8 mouse cellular contexts compared by ENCODE assay signal in the genomic region with DNA sequence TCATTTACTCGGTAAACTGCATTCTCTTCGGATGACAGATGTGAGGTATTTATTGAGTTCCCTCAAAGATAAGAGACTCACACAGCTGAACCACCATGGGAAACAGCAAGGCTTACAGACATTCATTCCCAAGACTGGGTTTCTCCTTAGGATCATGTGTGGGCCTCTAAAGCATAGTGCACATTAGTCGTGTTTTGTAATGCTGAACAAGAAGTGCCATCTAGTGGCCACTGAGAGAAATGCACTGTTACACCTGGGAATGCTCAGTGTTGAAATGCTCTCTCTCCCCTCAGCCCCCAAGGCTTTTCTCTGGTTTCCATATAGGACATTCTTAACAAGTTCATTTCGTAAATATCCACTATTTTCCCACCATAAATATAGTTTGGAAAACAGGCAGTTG. TPM values are rescaled to one million over a fixed set of nuclear protein-coding genes. Genes with fewer than 3 reads are reported as not detected.
DNase-seq lines count a peak whose midpoint lies in the region; ATAC-seq and TF ChIP-seq lines count a peak whose summit lies in the region.

No protein-coding gene starts in this region.

- H3K4me2 ChIP-seq in heart, postnatal 0 days (ENCODE audit: low read depth, low read length): no peak overlapping the region
- no peak overlapping the region for H3K4me2 ChIP-seq in liver, embryonic 13.5 days
- no peak overlapping the region for H3K4me2 ChIP-seq in neural tube, embryonic 11.5 days (ENCODE audit: low read depth)

- no peak for TF ChIP-seq EP300 in heart, postnatal 0 days (IDR thresholded peaks at IDR 0.05; ENCODE audit: low read depth)

- H3ac ChIP-seq in C2C12 (ENCODE audit: control insufficient read depth, insufficient read length, low read depth): no peak overlapping the region

- H3K27me3 ChIP-seq in C2C12 (ENCODE audit: control insufficient read depth, insufficient read depth, insufficient read length): no peaks in the 10 kb centered on the region
- no peaks in the 10 kb centered on the region for H3K27me3 ChIP-seq in heart, postnatal 0 days (ENCODE audit: control insufficient read depth, insufficient read depth, low read length)
- H3K27me3 ChIP-seq in liver, embryonic 13.5 days: no peaks in the 10 kb centered on the region
- H3K27me3 ChIP-seq in neural tube, embryonic 11.5 days (ENCODE audit: control insufficient read depth, insufficient read depth, low read length): no peaks in the 10 kb centered on the region

- TF ChIP-seq CTCF in C2C12 (IDR thresholded peaks at IDR 0.05; ENCODE audit: control insufficient read depth, insufficient read depth, insufficient read length): peak; percentile 46
- TF ChIP-seq CTCF in heart, postnatal 0 days (IDR thresholded peaks at IDR 0.05; ENCODE audit: low read depth): peak; percentile 92

- no peak overlapping the region for H3K27ac ChIP-seq in heart, postnatal 0 days (ENCODE audit: low read depth)
- H3K27ac ChIP-seq in liver, embryonic 13.5 days: no peak overlapping the region
- no peak overlapping the region for H3K27ac ChIP-seq in neural tube, embryonic 11.5 days (ENCODE audit: low read depth, low read length)

- no peaks in the 10 kb centered on the region for H3K79me2 ChIP-seq in C2C12 (ENCODE audit: control insufficient read depth, insufficient read depth)

- no peaks in the 10 kb centered on the region for H3K36me3 ChIP-seq in C2C12 (ENCODE audit: control insufficient read depth, insufficient read depth)
- peaks cover 20% of the 10 kb centered on the region; the same call in 1 of the 2 replicates for H3K36me3 ChIP-seq in heart, postnatal 0 days (replicated peaks; ENCODE audit: control insufficient read depth, insufficient read depth, low read length)
- H3K36me3 ChIP-seq in liver, embryonic 13.5 days: no peaks in the 10 kb centered on the region; the same call in 1 of the 2 replicates
- no peaks in the 10 kb centered on the region for H3K36me3 ChIP-seq in neural tube, embryonic 11.5 days (ENCODE audit: control insufficient read depth, insufficient read depth, low read length)

- DNase-seq in T-cell, adult 2 months (ENCODE audit: low spot score): peak; percentile 21
- peak; percentile 77 for DNase-seq in embryo, embryonic 11 days
- DNase-seq in heart, postnatal 0 days (ENCODE audit: low spot score): peak; percentile 49
- DNase-seq in kidney, postnatal 10 days: peak; percentile 73
- DNase-seq in liver, embryonic 13.5 days: no peak
- peak; percentile 67 for DNase-seq in neural tube, embryonic 11.5 days (ENCODE audit: low spot score)
- peak; percentile 72 for DNase-seq in thymus, postnatal 25 days

- no peaks in the 10 kb centered on the region for H3K4me1 ChIP-seq in heart, postnatal 0 days (ENCODE audit: control insufficient read depth, insufficient read depth)
- H3K4me1 ChIP-seq in liver, embryonic 13.5 days (replicated peaks): peaks cover 7% of the 10 kb centered on the region; the same call in 1 of the 2 replicates
- H3K4me1 ChIP-seq in neural tube, embryonic 11.5 days (ENCODE audit: control insufficient read depth, insufficient read depth, low read length): no peaks in the 10 kb centered on the region

- H3K79me3 ChIP-seq in C2C12 (ENCODE audit: low read depth): no peaks in the 10 kb centered on the region

- WGBS in heart, postnatal 0 days: 40% methylated on average over 4 of the region's 4 CpGs
- 40% methylated on average over 4 of the region's 4 CpGs for WGBS in liver, embryonic 13.5 days (ENCODE audit: insufficient replicate concordance)
- 51% methylated on average over 4 of the region's 4 CpGs for WGBS in neural tube, embryonic 11.5 days

- no peak overlapping the region for H3K4me3 ChIP-seq in C2C12 (ENCODE audit: insufficient read depth, poor library complexity, severe bottlenecking)
- no peak overlapping the region for H3K4me3 ChIP-seq in heart, postnatal 0 days (ENCODE audit: low read depth, low read length)
- no peak overlapping the region for H3K4me3 ChIP-seq in liver, embryonic 13.5 days (replicated peaks)
- H3K4me3 ChIP-seq in neural tube, embryonic 11.5 days (ENCODE audit: low read depth, low read length): no peak overlapping the region

- peak; percentile 43; the same call in 1 of the 2 replicates for ATAC-seq in heart, postnatal 0 days (ENCODE audit: insufficient read depth, low read depth)
- ATAC-seq in liver, embryonic 13.5 days (ENCODE audit: low read depth): 0 out of 2 replicates have a peak, but pooled peaks have one; percentile 39
- ATAC-seq in neural tube, embryonic 11.5 days (ENCODE audit: insufficient read depth, low FRiP score, low TSS enrichment): no peak

- H3K9ac ChIP-seq in heart, postnatal 0 days (replicated peaks; ENCODE audit: low read depth, low read length): no peak overlapping the region
- no peak overlapping the region for H3K9ac ChIP-seq in liver, embryonic 13.5 days
- H3K9ac ChIP-seq in neural tube, embryonic 11.5 days (ENCODE audit: low read length): no peak overlapping the region

- no peaks in the 10 kb centered on the region for H3K9me3 ChIP-seq in heart, postnatal 0 days (replicated peaks; ENCODE audit: control insufficient read depth, low read length)
- H3K9me3 ChIP-seq in liver, embryonic 13.5 days (replicated peaks): no peaks in the 10 kb centered on the region
- no peaks in the 10 kb centered on the region for H3K9me3 ChIP-seq in neural tube, embryonic 11.5 days (ENCODE audit: control insufficient read depth, low read length)

TF ChIP-seq in C2C12, 6 proteins besides CTCF, POLR2A, EP300 and RAD21:
- TF ChIP-seq FOSL1 (IDR thresholded peaks at IDR 0.05; ENCODE audit: insufficient read depth, low read length, poor library complexity, severe bottlenecking): no peak
- no peak for TF ChIP-seq MAX (IDR thresholded peaks at IDR 0.05)
- no peak for TF ChIP-seq MYOG (IDR thresholded peaks at IDR 0.05; ENCODE audit: control insufficient read depth, extremely low read depth, insufficient read length)
- TF ChIP-seq CEBPB (IDR thresholded peaks at IDR 0.05; ENCODE audit: low read depth): no peak
- TF ChIP-seq MYOD1 (IDR thresholded peaks at IDR 0.05; ENCODE audit: control insufficient read depth, insufficient read length, low read depth): no peak
- no peak for TF ChIP-seq USF1 (IDR thresholded peaks at IDR 0.05; ENCODE audit: low read depth)

RNA-seq across cellular contexts. Expression of gene Map7, which starts 23.0 kb away (rescaled TPM):
- 0.12 TPM for polyA plus RNA-seq in C2C12 (2012; fragmentation: generic; extraction: Trizol)
- total RNA-seq in heart, postnatal 0 days (2014; rRNA removed; ENCODE audit: low replicate concordance): 5.9 and 22.5 TPM in 2 replicates
- 7.0 and 7.5 TPM in 2 replicates for polyA plus RNA-seq in heart, postnatal 0 days (2015; fragmentation: Nextera tagmentation; extraction: Ambion mirVana)
- polyA plus RNA-seq in liver, embryonic 13.5 days (2015; fragmentation: Nextera tagmentation; extraction: Ambion mirVana): 4.3 TPM in 2 replicates
- 5.2 and 5.4 TPM in 2 replicates for polyA plus RNA-seq in neural tube, embryonic 11.5 days (2014; fragmentation: Nextera tagmentation; extraction: Ambion mirVana)
